In genomic region chr3:41200026-41200425, GRCm38 (mm10) we compare ENCODE assay signal across 25 mouse cellular contexts.
DNase-seq lines count a peak whose midpoint lies in the region; ATAC-seq and TF ChIP-seq lines count a peak whose summit lies in the region.
"Had no signal": no experiment of that assay in that cellular context is flagged by ENCODE, and none has a peak within 500 bp of the region (broad histone marks: within the 10 kb centered on the region; RNA-seq: fewer than 3 reads in every experiment).

No protein-coding gene starts in this region.

- no peak overlapping the region for H3K27ac ChIP-seq in heart, embryonic 10.5 days
- no peak overlapping the region for H3K27ac ChIP-seq in liver, embryonic 11.5 days (ENCODE audit: low read depth, low read length)
- H3K27ac ChIP-seq: embryonic facial prominence, embryonic 10.5 days; embryonic facial prominence, embryonic 12.5 days; forebrain, embryonic 10.5 days; forebrain, embryonic 12.5 days had no signal

- H3K4me3 ChIP-seq in heart, embryonic 10.5 days = no peak overlapping the region
- H3K4me3 ChIP-seq in myocyte = no peak overlapping the region
- H3K4me3 ChIP-seq in liver, embryonic 11.5 days (ENCODE audit: low read depth, low read length) = no peak overlapping the region
- H3K4me3 ChIP-seq: embryonic facial prominence, embryonic 10.5 days; embryonic facial prominence, embryonic 12.5 days; erythroblast, embryonic 14.5 days; forebrain, embryonic 10.5 days; forebrain, embryonic 12.5 days had no signal

- WGBS in heart, embryonic 10.5 days = 79% methylated on average over 5 of the region's 5 CpGs
- WGBS in liver, embryonic 11.5 days = 71% methylated on average over 5 of the region's 5 CpGs

- no peak for ATAC-seq in liver, embryonic 11.5 days (replicated peaks; ENCODE audit: low FRiP score)
- ATAC-seq: CD4-positive, CD25-positive, alpha-beta regulatory T cell, adult 4 months; forebrain, embryonic 14.5 days; forebrain, embryonic 16.5 days had no signal

- TF ChIP-seq POLR2A in myocyte (IDR thresholded peaks at IDR 0.05; ENCODE audit: insufficient read length, low read depth) = no peak

- H3K36me3 ChIP-seq in heart, embryonic 10.5 days = no peaks in the 10 kb centered on the region
- H3K36me3 ChIP-seq in myocyte (ENCODE audit: control insufficient read depth, insufficient read depth) = no peaks in the 10 kb centered on the region
- H3K36me3 ChIP-seq in liver, embryonic 11.5 days (ENCODE audit: control insufficient read depth, insufficient read depth, low read length) = no peaks in the 10 kb centered on the region
- H3K36me3 ChIP-seq: embryonic facial prominence, embryonic 10.5 days; embryonic facial prominence, embryonic 12.5 days; forebrain, embryonic 10.5 days; forebrain, embryonic 12.5 days; G1E had no signal

- peak overlapping the region; percentile 63 for H3K4me2 ChIP-seq in myocyte (ENCODE audit: low read depth)
- no peak overlapping the region for H3K4me2 ChIP-seq in liver, embryonic 11.5 days
- H3K4me2 ChIP-seq: embryonic facial prominence, embryonic 12.5 days; forebrain, embryonic 12.5 days had no signal

- H3K9ac ChIP-seq in liver, embryonic 11.5 days (ENCODE audit: low read depth, low read length) = no peak overlapping the region
- H3K9ac ChIP-seq: embryonic facial prominence, embryonic 12.5 days; forebrain, embryonic 12.5 days had no signal

- H3ac ChIP-seq in myocyte (ENCODE audit: control insufficient read depth, insufficient read length) = no peak overlapping the region

- peak; percentile 74 for DNase-seq in heart, adult 11 months
- no peak for DNase-seq in heart, embryonic 10.5 days (ENCODE audit: low spot score)
- DNase-seq in 3T3-L1 (ENCODE audit: low read depth, low spot score) = peak; percentile 69
- peak; percentile 15 for DNase-seq in NIH3T3 (ENCODE audit: low read depth)
- DNase-seq in liver, embryonic 11.5 days (ENCODE audit: low spot score) = no peak
- DNase-seq in urinary bladder, postnatal 10 days (ENCODE audit: low spot score) = no peak
- DNase-seq: adrenal gland, adult 2 months; adrenal gland, postnatal 14 days; adrenal gland, postnatal 36 days; cerebellum, adult 11-12 months; cerebellum, adult 2 months; cerebellum, adult 9-10 months; cerebellum, postnatal 10 days; cerebellum, postnatal 25 days had no signal

- no peaks in the 10 kb centered on the region for H3K27me3 ChIP-seq in heart, embryonic 10.5 days (ENCODE audit: insufficient read depth, poor library complexity, severe bottlenecking)
- no peaks in the 10 kb centered on the region for H3K27me3 ChIP-seq in myocyte (ENCODE audit: control insufficient read depth, insufficient read depth, insufficient read length)
- no peaks in the 10 kb centered on the region; the same call in 1 of the 2 replicates for H3K27me3 ChIP-seq in liver, embryonic 11.5 days (replicated peaks; ENCODE audit: control insufficient read depth, insufficient read depth, low read length)
- H3K27me3 ChIP-seq: CH12.LX; embryonic facial prominence, embryonic 12.5 days; forebrain, embryonic 12.5 days had no signal

- no peaks in the 10 kb centered on the region for H3K79me2 ChIP-seq in myocyte (ENCODE audit: control insufficient read depth, insufficient read depth)

- H3K9me3 ChIP-seq in heart, embryonic 10.5 days = no peaks in the 10 kb centered on the region
- H3K9me3 ChIP-seq in liver, embryonic 11.5 days (ENCODE audit: control insufficient read depth, low read length) = no peaks in the 10 kb centered on the region
- H3K9me3 ChIP-seq: embryonic facial prominence, embryonic 10.5 days; embryonic facial prominence, embryonic 12.5 days; forebrain, embryonic 10.5 days; forebrain, embryonic 12.5 days; G1E had no signal

- H3K4me1 ChIP-seq in heart, embryonic 10.5 days = peaks cover 26% of the 10 kb centered on the region
- no peaks in the 10 kb centered on the region for H3K4me1 ChIP-seq in liver, embryonic 11.5 days (replicated peaks; ENCODE audit: control insufficient read depth, insufficient read depth, low read length)
- H3K4me1 ChIP-seq: embryonic facial prominence, embryonic 12.5 days had no signal

TF ChIP-seq in myocyte, 11 proteins besides CTCF, POLR2A, EP300 and RAD21:
- TF ChIP-seq TCF12 (IDR thresholded peaks at IDR 0.05; ENCODE audit: insufficient read depth, poor library complexity, severe bottlenecking) (no peak), MYOG (IDR thresholded peaks at IDR 0.05; ENCODE audit: control insufficient read depth in 1 of 3, insufficient read depth in 1 of 3, insufficient read length in 2 of 3, low read depth in 2 of 3) (no peak)

Comparison
In these comparisons a context has a peak if more than half of its experiments do, and no peak if none do; other contexts are left out.
1. DNase-seq: peak in heart, adult 11 months (single experiment), 3T3-L1 (single experiment) and NIH3T3 (single experiment); none in heart, embryonic 10.5 days (single experiment), liver, embryonic 11.5 days (single experiment) and urinary bladder, postnatal 10 days (single experiment).